Mouse (Mus musculus): ENCODE measurements around the gene Spon1.

Gene Spon1

DNA sequence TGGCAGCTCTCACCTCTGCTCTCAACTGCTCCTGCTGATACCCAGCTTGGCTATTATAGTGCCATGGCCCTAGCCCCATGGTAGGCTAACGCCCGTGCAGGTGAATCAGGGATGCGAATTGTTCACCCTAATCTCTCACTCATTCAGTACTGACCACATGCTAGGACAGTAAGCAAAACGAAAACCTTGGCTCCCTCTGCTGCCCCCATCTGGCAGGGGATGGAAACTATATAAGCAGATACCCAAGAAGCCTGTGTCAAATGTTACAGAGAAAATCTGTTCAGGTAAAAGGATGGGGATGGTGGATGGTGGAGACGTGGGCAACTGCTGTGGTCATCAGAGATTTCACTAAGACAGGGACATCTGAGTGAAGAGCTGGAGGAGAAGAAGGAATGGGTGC is 241.8 kb downstream of the Spon1 start:
- peak; percentile 51 for DNase-seq (ENCODE audit: low spot score)

- DNase-seq (ENCODE audit: low spot score), result no peak
These were observed 246.1 kb downstream of the Spon1 start for GRCm38 (mm10) chr7:114011726-114012443.

GRCm38 (mm10) chr7:114016001-114016949 is 250.5 kb downstream of the Spon1 start:
- no peak for DNase-seq (ENCODE audit: low spot score)

DNA sequence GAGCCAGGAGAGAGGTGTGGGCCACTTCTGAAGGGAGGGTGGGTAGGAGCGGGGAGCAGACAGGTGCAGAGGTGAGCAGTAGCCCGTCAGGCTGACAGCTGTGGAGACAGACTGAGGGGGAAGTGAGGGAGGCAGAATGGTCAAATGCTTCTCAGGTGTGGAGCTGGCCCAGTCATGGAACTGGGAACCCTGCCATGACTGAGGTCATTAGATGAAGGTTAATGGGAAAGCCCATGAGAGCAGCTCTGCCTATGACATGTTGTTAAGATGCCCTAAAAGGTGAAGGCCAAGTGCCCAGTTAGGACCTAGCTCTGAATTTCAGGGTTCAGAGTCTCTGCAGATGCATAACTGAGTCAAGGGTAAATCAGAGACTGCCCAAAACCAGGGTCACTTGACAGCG is 253.1 kb downstream of the Spon1 start:
- no peak for DNase-seq (ENCODE audit: low spot score)

- no peak for DNase-seq (ENCODE audit: low spot score)
These were observed 254.4 kb downstream of the Spon1 start for GRCm38 (mm10) chr7:114020057-114020703.

GRCm38 (mm10) chr7:114020704-114021093 is 254.9 kb downstream of the Spon1 start:
- peak; percentile 80 for DNase-seq (ENCODE audit: low spot score)

GRCm38 (mm10) chr7:114026923-114027322 is 261.1 kb downstream of the Spon1 start:
- DNase-seq (ENCODE audit: low spot score), result no peak

DNA sequence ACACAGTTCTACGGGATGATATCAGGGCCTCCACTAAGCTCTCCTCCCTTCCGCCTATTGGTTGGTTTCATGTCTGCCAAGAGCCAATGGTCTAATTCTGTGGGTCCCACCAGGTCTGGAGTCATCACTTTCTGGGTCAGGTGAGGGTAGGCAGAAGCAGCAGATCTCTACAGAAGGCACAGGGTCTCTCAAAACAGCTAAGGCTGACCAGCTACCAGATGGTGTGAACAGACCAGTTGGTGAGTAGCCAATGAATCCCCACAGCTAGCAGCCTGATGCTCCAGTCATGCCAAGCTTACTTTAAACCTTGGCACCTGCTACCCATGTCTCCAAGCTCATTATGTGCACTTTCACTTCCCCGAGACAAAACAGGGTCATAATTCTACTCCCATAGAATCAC is 261.6 kb downstream of the Spon1 start:
- no peak for DNase-seq (ENCODE audit: low spot score)

GRCm38 (mm10) chr7:114028828-114029227 is 263.0 kb downstream of the Spon1 start:
- no peak for DNase-seq (ENCODE audit: low spot score)

- no peak for DNase-seq (ENCODE audit: low spot score)
These were observed 263.8 kb downstream of the Spon1 start for GRCm38 (mm10) chr7:114029596-114029995.

GRCm38 (mm10) chr7:114037237-114037636 is 271.4 kb downstream of the Spon1 start:
- DNase-seq (ENCODE audit: low spot score), result no peak

DNA sequence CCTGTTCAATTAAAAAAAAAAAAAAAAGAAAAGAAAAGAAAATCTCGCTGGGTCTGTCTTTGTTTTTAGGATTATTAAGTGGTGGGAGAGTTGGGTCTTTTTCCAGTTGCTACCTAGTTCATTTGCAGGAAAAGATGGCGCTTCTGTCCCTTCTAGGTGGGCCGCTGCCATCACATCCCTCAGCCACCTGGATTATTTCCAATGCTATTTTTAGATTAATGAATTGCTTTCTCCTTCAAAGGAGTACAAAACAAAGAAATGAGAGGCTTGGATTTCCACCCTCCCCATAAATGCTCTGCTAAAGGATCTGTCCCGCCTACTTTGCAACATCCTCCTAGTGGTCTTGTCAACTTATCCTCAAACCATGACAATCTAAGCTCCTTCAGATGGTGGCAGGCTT is 275.6 kb downstream of the Spon1 start:
- DNase-seq (ENCODE audit: low spot score), result no peak

DNA sequence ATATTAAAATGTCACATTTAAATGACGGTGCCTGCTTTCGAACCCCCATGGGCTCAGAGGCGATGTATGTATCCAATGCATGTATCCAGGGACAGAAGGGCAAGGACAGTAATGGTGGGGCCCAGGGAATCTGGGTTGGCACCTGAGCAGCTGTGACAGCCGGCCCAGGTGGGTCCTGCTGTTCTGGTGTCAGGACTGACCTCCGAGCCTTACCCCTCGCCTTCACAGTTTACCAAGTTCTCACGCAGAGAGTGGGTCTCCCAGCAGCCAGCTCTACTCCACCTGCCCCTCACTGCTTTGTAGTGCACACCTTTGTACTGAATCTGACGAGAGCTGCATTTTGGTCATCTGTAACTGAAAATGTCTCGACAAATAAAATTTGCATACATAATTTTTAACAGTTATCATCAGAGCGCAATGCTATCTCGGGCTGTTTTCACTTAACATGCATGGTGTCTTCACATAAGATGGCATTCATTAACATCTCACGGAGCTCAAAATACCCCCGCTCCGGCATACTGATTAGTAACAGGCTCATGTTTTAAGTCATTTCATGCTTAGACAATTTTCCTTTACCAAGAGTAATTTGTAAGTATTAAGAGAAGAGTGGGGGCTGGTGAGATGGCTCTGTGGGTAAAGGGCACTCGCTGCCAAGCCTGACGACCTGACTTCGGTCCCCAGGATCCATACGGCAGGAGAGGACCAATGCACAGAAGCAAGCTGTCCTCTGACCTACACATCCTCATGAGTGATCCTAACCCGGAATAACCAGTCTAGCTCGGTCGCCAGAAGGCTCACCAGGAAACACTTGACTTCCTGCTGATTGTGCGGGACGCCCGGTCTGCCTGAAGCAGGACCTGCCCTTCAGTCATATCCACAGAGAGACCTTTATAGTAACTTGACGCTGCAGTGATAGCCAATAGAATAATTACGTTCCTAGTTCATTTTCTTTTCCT is 277.5 kb downstream of the Spon1 start:
- no peak for DNase-seq (ENCODE audit: low spot score)

DNA sequence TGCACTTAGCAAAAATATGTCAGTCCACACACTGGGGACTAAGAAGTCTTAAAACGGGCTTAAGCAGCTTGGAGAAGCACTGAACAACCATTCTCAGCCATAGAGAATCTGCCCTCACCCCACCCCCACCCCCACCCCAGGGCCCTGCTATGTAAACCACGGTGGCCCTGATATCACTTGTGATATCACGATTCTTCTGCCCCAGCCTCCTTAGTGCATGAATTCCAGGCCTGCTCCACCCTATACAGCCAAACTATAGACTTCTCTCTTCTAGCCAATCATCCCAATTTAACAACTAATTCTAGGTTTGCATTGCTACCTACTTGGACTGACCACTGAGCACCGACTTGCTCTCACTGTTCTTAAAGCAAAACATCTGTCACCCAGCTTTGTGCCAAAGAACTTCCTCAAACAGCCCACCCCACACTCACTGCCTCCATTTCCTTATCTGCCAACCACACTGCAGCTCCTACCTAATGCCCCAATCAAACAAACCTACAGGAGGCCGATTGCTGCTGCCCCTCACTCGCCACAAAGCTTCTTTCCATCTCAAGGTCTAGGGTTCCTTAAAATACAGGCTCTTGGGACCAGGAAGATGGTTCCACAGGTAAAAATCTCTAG is 278.2 kb downstream of the Spon1 start:
- DNase-seq (ENCODE audit: low spot score), result no peak

- DNase-seq (ENCODE audit: low spot score), result no peak
These were observed 280.0 kb downstream of the Spon1 start for GRCm38 (mm10) chr7:114045814-114046213.

- no peak for DNase-seq (ENCODE audit: low spot score)
These were observed 287.9 kb downstream of the Spon1 start for GRCm38 (mm10) chr7:114053720-114054119.

- no peak for DNase-seq (ENCODE audit: low spot score)
These were observed 292.4 kb downstream of the Spon1 start for GRCm38 (mm10) chr7:114058166-114058565.

- DNase-seq (ENCODE audit: low spot score), result no peak
These were observed 293.2 kb downstream of the Spon1 start for GRCm38 (mm10) chr7:114058927-114059441.

- DNase-seq (ENCODE audit: low spot score), result no peak
These were observed 294.6 kb downstream of the Spon1 start for GRCm38 (mm10) chr7:114060445-114060844.

GRCm38 (mm10) chr7:114062451-114062850 is 296.7 kb downstream of the Spon1 start:
- peak; percentile 63 for DNase-seq (ENCODE audit: low spot score)

GRCm38 (mm10) chr7:114063534-114063933 is 297.7 kb downstream of the Spon1 start:
- no peak for DNase-seq (ENCODE audit: low spot score)
